Mouse (Mus musculus) 3134 (cell line): ENCODE measurements around the gene Cetn3.

Experiments used
- DNase-seq: peaks from one replicate; pipeline ENCODE4 v3.0.0-alpha.2; 2011; ENCODE audit warnings: low spot score; ENCODE audit not compliant: insufficient read length; ENCODE audit errors: extremely low read depth

Cetn3 gene

DNA sequence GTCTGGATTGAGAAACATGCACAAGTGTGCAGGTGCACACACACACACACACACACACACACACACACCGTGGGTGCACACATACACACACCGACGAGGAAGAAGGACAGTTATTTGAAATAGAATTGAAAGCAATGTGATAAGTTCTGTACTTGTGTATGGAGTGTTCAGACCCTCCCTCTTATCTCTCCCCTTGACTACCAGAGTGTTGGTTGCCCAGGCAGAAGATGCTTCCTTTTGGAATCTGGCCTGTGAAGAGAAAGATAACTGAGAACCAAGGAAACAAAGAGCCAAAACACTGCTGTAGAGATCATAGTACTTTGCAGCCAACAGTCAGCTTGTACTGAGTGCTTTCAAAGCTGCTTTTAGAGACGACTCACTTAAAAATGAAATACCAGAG, 20.8 kb downstream of the Cetn3 start:
- DNase-seq = no peak

DNA sequence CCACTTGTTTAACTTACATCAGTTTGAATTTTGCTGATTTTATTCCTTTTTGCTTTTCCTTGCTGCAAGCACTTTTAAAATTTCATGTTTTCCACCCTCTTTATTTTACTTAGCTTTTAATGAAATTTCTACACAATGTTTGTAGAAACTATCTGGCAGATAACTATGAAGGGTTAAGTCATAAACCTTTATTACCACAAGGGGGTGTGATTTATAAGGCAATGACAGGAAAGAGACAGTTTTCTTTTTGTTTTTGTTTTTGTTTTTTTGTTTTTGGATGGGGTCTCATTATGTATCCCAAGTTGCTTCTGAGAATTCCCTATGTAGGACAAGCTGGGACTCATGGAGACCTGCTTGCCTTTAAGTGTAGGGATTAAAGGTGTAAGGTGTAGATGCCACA, 39.9 kb downstream of the Cetn3 start:
- no peak for DNase-seq

DNA sequence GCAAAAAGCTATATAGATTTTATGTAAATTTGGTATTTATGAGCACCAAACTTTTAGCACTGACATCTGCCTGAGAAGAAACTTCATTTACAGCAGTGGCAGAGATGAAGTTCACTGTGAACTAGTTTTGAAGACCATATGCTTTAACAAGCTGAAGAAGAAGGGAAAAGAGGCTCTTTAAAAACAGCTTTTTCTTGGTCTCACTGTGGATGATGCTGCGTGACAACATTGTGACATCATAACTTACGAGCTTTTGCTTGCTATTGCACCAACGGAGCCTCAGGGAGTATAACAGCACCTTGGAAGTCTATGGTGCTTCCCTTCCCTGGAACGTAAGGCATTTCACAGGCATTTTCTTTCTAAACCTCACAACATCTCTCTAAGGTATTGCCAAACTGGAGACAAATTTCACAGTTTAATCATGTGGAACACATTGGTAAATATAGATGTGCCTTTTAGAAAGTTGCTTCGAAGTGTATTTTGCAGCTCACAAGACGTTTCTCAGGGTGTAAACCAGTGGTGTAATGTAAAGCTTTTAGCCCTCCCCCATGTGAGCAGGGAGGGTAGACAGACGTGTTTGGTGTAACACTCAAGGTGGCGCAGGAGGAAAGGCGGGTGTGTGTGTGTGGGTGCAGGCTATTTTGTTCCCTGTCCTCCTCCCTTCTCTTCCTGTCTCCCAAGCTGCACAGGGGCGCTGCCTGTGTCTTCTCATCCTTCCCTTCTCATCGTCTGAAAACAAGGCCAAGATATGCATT, 41.9 kb downstream of the Cetn3 start:
- no peak for DNase-seq

DNA sequence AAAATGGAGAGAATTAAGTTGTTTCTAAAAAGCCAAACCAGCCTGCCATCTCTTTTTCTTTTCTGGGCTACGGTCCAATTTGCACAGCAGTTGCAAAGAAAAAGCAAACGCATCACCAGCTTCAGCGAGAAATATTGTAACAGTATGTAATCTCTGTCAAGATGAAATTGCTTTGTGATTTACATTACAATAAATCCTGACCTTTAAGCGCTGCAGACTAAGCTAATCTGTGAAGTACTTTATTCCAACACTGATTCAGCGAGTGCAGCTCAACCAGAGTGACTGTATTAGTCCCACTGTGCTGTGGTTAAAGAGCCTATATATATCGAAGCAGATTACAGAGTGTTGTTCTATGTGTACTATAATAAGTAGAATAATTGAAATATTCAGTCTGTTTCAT, 45.6 kb downstream of the Cetn3 start:
- no peak for DNase-seq

DNA sequence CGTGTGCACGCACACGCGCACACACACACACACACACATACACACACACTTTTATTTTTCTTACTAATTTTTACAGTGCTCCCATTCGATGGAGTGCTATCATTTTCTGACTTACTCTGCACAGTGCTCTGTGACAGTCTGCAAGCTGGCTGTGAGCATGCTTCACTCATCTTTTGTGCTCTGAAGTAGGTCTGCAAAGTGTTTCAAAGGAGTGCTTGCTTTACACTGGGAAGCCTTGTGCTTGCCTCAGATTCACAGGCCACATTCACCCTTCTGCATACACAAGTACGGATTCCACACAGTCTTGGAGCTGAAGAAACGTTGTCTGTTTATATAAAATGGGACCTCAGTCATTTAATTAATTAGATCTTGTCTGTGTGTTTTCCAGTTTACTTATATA, 49.0 kb downstream of the Cetn3 start:
- DNase-seq = no peak

DNA sequence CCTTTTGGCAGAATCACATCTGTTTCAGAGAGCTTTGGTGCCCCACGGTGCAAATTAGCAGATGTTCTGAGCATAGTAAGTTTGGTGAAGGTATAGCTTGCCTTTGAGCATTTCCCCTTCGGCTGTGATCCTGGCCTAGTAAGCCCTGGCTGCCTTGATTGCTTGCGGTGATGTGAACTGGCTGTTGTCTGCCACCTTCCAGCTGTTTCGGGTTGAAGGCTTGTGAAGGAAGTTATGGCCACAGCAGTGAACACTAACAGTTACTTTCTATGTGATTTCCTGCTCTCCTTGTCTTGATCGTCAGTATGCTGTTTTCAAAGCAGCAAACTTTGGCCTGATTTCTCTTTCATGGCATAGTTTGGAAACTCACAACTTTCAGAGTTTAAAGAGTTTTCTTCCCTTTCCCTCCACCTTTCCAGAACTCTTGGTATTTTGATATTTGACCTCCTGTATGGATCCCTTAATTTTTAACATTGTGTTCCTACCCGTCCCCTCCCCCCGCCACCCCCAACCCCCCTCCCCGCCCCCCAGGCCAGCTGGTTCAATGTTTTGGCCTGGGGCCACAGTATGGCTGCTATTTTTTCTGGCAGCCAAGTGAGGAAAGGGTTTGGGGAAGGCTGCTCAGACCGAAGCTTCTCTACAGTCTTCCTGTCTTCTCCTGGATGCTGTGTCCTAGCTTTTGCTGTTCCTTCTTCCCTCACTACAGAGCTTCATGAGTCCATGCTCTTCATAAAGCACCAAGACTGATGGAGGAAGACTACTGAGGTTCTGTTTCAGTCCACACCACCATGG, 53.7 kb downstream of the Cetn3 start:
- no peak for DNase-seq

DNA sequence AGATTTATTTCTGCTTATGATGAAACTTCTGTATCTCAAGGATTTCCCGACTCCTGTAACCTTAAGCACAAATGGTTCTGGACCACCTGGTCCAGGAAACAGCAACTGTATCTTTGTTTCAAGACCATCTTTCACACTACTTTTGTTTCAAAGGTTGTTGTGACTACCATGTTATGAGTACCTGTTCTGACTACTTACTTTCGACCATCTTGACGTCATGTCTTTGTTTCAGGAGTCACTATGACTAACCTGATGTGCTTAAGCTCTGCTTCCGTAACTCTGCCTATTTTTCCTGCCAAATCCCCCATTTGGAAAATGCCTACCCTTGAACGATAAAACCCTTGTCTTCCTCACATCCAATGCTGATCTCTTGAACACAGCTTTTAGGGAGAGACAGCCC, 55.1 kb downstream of the Cetn3 start:
- DNase-seq = no peak

DNA sequence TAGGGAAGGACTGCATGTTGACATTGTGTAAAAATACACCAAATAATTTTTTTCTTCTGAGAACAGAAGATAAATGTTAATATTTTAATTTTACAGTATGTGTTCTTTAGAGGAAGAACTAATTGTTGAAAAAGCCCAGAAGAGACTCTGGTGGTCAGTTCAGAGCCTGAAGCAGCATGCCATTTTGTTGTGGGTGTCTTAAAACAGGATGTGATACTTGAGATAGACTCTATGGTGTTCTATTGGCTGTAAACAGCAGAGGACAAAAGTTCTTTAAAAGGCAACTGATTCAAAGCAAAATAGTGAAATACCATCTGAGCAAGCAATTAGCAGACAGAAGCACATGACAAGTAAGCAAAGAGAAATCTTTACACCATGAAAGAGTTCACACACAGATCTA, 56.1 kb downstream of the Cetn3 start:
- DNase-seq = no peak

DNA sequence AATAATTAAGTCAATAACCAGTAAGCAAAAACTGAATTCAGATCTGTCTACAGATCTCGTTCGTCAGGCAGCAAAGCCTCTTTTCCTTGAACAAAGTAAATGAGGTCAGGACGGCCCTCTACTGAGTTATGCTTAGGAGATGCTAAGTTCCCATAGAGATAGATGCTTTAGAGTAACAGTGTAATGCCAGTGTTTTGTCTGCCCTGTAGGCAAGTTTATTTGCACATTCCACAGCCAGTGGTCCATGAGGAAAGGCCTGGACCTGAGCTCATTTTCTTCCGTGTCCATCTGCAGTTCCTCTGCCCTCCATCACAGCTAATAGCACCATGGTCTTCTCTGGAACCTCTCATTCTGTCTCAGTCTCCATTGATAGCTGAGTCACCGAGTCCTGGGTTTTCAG, 57.4 kb downstream of the Cetn3 start:
- no peak for DNase-seq

DNA sequence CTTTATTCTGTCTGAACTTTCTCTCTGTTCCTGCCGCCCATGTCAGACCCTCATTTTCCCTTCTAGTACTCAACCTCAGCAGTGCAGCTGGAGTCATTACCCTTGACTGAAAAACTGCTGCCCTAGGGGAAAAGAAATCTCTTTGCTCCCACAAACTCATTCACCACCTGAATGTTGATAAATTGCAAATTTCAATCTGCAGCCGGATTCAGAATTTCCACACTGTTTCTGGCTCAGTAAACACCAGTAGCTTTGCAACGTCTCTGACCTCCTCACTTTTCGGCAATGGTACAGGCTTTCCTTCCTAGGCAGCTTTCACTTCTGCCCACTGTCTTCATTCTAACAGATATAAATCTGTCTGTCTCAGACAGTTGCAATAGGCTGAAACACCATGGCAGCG, 57.8 kb downstream of the Cetn3 start:
- no peak for DNase-seq

DNA sequence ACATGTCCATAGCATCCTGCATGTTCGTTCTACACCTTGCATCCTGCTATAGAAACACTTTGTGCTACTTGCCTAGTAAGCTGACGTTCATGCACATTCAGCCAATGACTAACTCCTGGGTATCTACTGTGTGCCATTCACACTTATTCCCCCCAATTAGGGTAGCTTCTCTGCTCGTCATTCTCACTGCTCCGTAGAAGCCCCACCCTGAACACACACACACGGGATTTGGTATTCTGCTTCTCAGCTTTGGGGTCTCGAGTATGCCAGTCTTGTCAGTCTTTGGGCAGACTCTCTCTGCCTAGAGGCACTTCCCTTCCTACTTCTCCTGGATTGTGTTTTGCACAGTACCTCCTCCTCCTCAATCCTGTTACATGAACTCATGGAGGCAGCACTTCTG, 59.4 kb downstream of the Cetn3 start:
- no peak for DNase-seq
